Mouse (Mus musculus) erythroblast, embryonic 14.5 days (primary cell): ENCODE results near the gene Mtus2.

Experiments used
- GATA1 ChIP-seq: IDR thresholded peaks from 2 replicates; pipeline ENCODE4 v1.6.1; 2012; ENCODE audit warnings: low read length, inconsistent platforms, mixed read lengths
- TAL1 ChIP-seq: IDR thresholded peaks from 3 replicates; pipeline ENCODE4 v1.6.1; 2012; ENCODE audit warnings: low read length, inconsistent platforms, mixed read lengths

DNA sequence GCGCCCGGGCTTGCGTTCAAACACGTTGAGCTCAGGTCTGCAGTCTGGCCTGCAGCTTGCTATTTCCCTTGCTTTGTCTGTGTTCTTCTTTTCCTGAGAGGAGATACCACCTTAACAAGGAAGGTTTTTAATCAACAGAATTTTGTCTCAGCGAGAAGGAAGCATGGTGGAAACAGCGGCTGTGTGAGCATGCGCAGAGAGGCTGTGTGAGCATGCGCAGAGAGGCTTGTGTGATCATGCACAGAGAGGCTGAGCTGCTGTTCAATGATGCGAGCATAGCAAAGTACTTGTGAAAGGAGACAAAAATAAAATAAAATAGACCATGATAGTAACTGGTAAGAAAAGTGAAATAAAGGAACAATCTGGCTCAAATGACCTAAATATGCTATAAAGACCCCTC, 142.2 kb downstream of the Mtus2 start:
- TF ChIP-seq GATA1: no peak
- no peak for TF ChIP-seq TAL1
